Mouse (Mus musculus): Measurements from ENCODE around the gene Vps41. TPM values are rescaled to one million over a fixed set of nuclear protein-coding genes. Genes with fewer than 3 reads are reported as not detected.
A peak's percentile ranks its signal among the peaks of the same experiment; 100 is the strongest.

Vps41 gene
- polyA plus RNA-seq, 1 experiment: 76.9 TPM

DNA sequence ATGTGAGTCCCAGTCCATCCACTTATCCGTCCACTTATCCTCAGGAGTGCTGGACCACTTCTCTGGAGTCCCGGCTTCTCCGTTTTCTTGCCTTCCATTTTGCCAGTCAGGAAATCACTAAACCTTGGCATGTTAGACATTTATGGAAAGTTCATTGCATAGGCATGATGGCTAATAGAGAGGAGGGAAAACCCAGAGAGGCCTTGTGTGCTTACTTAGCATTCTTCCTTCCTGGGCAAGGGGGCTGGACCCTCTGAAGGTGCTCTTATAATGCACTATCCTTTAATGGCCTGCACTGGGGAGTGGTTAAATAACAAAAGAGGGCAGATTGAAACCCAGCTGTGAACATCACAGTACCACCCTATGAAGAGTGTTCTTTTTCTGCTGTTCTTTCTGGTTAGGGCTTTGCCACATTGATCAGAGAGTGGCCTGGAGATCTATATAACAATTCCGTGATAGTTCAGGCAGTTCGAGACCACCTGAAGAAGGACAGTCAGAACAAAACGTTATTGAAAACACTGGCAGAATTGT, 124.7 kb downstream of the Vps41 start:
- DNase-seq (ENCODE audit: low read depth): no peak
- TF ChIP-seq CTCF (IDR thresholded peaks at IDR 0.05; ENCODE audit: borderline replicate concordance, extremely low read depth, insufficient read depth, insufficient read length) (no peak), POLR2A (IDR thresholded peaks at IDR 0.05; ENCODE audit: borderline replicate concordance, extremely low read depth, insufficient read depth, insufficient read length, poor library complexity, severe bottlenecking) (no peak)

DNA sequence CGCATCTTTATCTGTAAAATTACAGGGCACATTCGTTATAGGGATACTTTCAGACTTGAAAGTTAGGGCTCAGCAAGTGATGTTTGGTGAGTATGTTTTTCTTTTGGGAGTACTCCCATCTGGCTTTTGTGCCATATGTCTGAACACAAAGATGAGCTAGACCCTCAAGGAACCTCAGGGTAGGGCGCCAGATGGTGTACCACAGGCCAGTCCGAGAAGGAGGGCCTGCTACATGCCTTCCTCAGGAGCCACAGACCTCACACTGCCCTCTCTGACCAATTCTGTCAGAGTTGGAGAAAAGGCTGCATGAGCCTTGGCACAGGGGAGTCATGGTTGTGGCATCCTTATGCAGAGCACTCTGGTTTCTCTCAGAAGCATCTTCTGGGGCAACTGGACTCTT, 125.5 kb downstream of the Vps41 start:
- no peak for TF ChIP-seq POLR2A (IDR thresholded peaks at IDR 0.05; ENCODE audit: borderline replicate concordance, extremely low read depth, insufficient read depth, insufficient read length, poor library complexity, severe bottlenecking)

DNA sequence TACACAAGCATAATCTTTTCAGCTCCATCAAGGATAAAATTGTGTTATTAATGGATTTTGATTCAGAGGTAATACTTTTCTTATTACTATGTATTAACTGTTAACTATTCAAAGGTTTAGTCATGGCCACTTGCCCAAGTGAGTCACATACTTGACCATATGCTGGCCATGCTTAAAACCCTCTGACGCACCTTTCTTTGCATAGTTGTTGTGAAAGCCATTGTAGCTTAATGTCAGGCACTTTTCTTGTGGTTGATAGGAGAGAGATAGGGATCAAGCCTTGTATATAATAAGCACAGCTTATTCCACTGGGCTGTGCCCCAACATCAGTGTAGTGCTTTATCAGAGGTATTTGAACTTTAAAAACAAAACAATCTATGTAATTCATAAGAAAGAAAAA, 126.5 kb downstream of the Vps41 start:
- DNase-seq (ENCODE audit: low read depth): no peak
- TF ChIP-seq POLR2A (IDR thresholded peaks at IDR 0.05; ENCODE audit: borderline replicate concordance, extremely low read depth, insufficient read depth, insufficient read length, poor library complexity, severe bottlenecking): no peak
- no peak for TF ChIP-seq CTCF (IDR thresholded peaks at IDR 0.05; ENCODE audit: borderline replicate concordance, extremely low read depth, insufficient read depth, insufficient read length)

More for the DNA sequence above, 125.5 kb downstream of the Vps41 start:
- no peak for DNase-seq (ENCODE audit: low read depth)

DNA sequence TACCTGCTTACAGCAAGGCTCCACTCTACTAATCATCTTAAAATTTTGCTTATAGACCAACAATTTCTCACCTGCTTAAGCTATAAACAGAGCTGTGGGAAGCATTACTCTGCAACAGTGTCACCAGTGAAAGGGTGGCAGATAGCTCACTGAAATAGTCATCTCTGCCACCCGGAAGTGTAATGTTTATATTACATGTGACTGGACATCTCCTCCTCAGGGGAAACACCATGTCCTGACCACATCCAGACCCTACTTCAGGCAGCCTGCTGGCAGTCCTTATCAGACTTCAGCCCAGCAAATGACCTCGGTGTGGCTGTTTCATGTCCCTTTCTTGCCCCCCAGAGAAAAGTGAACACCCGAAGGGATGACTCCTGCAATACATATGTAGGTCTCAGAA, 130.3 kb downstream of the Vps41 start:
- DNase-seq (ENCODE audit: low read depth): no peak
- no peak for TF ChIP-seq CTCF (IDR thresholded peaks at IDR 0.05; ENCODE audit: borderline replicate concordance, extremely low read depth, insufficient read depth, insufficient read length)
- no peak for TF ChIP-seq POLR2A (IDR thresholded peaks at IDR 0.05; ENCODE audit: borderline replicate concordance, extremely low read depth, insufficient read depth, insufficient read length, poor library complexity, severe bottlenecking)

DNA sequence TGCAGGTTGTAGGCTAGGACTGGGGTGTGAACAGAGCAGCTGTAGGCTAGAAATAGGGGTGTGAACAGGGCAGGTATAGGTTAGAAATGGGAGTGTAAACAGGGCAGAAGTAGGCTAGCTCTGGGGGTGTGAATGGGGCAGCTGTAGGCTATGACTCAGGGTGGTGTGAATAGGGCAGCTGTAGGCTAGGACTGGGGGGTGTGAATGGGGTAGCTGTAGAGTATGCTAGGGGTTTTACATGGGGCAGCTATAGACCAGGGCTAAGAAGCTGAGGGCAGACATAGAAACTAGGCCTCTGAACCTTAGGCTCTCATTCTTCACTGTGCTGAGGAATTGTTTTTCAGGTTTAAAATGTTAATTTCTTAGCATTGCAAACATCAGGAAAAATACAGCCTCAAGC, 132.5 kb downstream of the Vps41 start:
- TF ChIP-seq CTCF (IDR thresholded peaks at IDR 0.05; ENCODE audit: borderline replicate concordance, extremely low read depth, insufficient read depth, insufficient read length) (no peak), POLR2A (IDR thresholded peaks at IDR 0.05; ENCODE audit: borderline replicate concordance, extremely low read depth, insufficient read depth, insufficient read length, poor library complexity, severe bottlenecking) (no peak)

DNA sequence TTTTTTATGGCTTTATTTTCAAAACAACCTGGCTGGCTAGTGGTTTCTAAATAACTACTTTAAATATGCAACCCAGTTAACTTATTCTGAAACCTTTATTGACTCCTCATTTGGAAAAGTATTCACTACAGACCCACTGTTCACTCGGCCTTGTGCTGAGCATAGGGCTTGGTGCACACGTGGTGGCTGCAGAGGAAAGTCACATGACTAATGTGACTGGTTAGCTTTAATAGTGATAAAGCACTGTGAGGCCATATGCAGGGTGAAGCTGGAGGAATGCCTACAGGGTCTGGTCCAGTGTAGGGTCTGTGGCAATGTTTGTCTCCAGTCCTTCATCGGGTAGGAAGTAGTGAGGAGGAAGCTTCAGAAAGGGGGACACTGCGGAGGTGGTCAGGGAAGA, 134.1 kb downstream of the Vps41 start:
- TF ChIP-seq POLR2A (IDR thresholded peaks at IDR 0.05; ENCODE audit: borderline replicate concordance, extremely low read depth, insufficient read depth, insufficient read length, poor library complexity, severe bottlenecking): no peak
- no peak for TF ChIP-seq CTCF (IDR thresholded peaks at IDR 0.05; ENCODE audit: borderline replicate concordance, extremely low read depth, insufficient read depth, insufficient read length)
- DNase-seq (ENCODE audit: low read depth): no peak

More for the DNA sequence above, 132.5 kb downstream of the Vps41 start:
- DNase-seq (ENCODE audit: low read depth): no peak

DNA sequence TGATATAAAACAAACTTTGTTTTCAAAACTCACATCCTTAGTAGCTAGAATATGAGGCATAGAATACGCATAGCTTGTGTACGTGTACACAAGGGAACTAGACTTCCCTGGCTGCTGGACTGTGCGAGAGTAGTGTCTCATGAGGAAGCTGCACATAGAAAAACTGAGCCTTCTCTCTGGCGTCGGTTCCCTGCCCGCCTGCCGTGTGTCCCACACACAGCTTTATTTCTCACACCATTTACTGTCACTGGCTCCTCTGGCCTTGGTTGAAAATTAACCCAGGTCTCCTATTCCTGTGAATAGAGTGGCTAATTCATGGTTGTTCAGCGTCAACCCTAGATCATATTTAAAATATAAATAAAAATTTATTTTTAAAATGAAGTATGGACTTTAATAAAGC, 135.6 kb downstream of the Vps41 start:
- TF ChIP-seq CTCF (IDR thresholded peaks at IDR 0.05; ENCODE audit: borderline replicate concordance, extremely low read depth, insufficient read depth, insufficient read length) (no peak), POLR2A (IDR thresholded peaks at IDR 0.05; ENCODE audit: borderline replicate concordance, extremely low read depth, insufficient read depth, insufficient read length, poor library complexity, severe bottlenecking) (no peak)
- DNase-seq (ENCODE audit: low read depth): no peak

DNA sequence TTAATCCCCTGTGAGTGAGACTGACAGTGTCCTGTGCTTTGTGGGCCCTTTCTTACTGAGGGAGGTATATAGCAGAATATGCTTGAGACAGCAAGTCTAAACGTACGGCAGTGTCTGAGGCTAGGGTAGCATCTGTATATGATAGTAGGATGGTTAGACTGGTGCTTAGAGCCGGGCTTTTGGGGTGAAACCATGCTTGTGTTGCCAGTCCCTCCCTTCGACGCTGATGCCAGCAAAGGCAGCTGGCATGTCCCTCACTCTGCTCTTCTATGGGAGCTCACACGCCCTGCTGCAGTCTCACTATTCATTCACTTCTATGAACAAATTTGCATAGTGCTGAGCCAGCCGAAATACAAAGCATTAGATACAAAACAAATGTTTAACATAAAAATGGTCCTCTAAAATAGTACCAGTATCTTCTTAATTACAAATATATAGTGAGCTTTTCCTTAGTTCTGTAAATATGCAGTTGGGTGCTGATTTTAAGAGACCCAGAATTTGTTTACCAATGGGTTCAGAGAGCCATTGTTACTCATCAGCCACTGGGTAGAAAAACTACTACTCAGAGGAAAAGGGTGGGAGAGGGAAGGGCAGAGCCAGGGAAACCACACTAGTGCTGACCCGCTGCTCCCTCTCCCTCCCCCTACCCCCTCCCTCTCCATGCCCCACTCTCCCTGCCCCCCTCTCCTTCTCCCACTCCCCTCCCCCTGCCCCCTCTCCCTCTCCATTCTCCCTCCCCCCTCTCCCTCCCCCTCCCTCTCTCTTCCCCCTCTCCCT, 139.1 kb downstream of the Vps41 start:
- TF ChIP-seq CTCF (IDR thresholded peaks at IDR 0.05; ENCODE audit: borderline replicate concordance, extremely low read depth, insufficient read depth, insufficient read length) (no peak), POLR2A (IDR thresholded peaks at IDR 0.05; ENCODE audit: borderline replicate concordance, extremely low read depth, insufficient read depth, insufficient read length, poor library complexity, severe bottlenecking) (no peak)
- DNase-seq (ENCODE audit: low read depth): peak; percentile 93

DNA sequence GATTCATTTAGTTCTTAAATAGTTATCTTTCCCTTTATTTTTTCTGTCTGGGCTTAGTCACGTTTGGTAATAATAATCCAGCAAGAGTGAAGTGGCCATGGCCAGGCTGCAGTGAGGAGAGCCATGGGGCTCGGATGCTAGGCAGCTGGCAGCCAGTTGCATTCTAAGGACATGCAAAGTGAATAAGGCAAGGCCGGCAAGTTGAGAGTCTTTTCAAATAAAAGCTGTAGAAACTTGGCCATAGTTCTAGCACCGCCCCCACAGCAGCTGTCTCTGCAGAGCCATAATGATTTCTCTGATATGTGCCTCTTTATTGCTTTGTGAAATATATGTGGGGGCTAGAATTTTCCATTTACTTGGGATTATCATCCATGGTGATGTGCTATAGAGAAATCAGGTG, 141.1 kb downstream of the Vps41 start:
- TF ChIP-seq CTCF (IDR thresholded peaks at IDR 0.05; ENCODE audit: borderline replicate concordance, extremely low read depth, insufficient read depth, insufficient read length) (no peak), POLR2A (IDR thresholded peaks at IDR 0.05; ENCODE audit: borderline replicate concordance, extremely low read depth, insufficient read depth, insufficient read length, poor library complexity, severe bottlenecking) (no peak)
- peak; percentile 45 for DNase-seq (ENCODE audit: low read depth)

DNA sequence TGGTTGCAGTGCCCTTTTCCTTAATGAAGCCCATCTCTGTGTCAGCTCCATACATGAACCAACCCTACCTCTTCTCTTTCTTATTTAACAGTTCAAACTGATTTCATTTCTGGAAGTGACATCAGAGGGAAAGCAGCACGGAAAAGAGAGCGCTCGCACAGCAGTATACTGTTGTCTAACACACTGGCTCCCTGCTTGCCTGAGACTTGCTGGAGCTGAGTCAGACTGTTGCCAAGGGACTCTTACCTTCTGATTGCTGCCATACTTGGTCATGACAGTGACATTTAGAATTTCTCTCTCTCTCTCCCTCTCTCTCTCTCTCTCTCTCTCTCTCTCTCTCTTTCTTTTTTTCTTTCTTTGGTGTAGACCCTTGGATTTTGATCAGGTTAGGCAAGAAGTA, 142.3 kb downstream of the Vps41 start:
- TF ChIP-seq POLR2A (IDR thresholded peaks at IDR 0.05; ENCODE audit: borderline replicate concordance, extremely low read depth, insufficient read depth, insufficient read length, poor library complexity, severe bottlenecking) (no peak), CTCF (IDR thresholded peaks at IDR 0.05; ENCODE audit: borderline replicate concordance, extremely low read depth, insufficient read depth, insufficient read length) (no peak)
- DNase-seq (ENCODE audit: low read depth): no peak

DNA sequence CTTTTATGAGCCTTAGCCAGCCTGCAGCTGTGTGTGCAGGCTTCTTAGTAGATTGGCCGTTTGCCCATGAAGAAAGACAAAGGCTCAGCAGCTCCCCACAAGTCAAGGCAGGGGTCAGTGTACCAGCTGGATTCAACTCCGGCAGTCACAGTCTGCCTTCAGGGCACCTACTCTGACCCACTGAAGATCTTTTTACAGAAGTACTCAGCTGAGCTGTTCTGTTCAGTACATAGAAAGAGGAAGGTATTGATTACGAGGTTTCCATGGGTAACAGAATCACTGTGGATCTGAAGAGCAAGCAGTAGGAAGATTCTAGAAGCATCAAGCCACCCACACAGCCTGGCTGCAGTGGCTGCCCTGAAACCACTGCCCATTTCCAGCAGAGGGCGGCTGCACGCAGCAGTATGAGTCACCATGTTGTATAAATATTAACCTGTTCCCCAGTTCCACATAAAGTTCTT, 151.0 kb downstream of the Vps41 start:
- peak; percentile 85 for DNase-seq (ENCODE audit: low read depth)
- TF ChIP-seq CTCF (IDR thresholded peaks at IDR 0.05; ENCODE audit: borderline replicate concordance, extremely low read depth, insufficient read depth, insufficient read length) (peak; percentile 55), POLR2A (IDR thresholded peaks at IDR 0.05; ENCODE audit: borderline replicate concordance, extremely low read depth, insufficient read depth, insufficient read length, poor library complexity, severe bottlenecking) (no peak)

DNA sequence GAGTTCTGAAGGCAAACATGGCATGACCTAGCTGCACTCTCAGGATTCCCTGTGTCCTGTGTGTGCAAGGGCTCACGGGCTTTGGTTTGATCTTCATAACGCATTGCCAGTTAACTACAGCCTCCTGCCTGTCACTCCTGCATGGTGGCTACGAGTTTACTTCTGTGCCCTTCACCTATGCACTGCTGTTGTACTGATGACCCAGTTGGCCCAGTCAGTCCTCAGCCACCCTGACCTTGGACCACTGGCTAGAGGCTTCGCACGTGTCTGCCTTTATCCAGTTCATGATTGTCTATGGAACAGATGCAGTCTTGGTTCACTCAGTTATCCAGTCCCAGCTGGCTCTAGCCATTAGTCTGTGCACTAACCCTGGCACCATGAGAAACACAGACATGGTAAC, 151.7 kb downstream of the Vps41 start:
- no peak for DNase-seq (ENCODE audit: low read depth)
- TF ChIP-seq POLR2A (IDR thresholded peaks at IDR 0.05; ENCODE audit: borderline replicate concordance, extremely low read depth, insufficient read depth, insufficient read length, poor library complexity, severe bottlenecking): no peak
- no peak for TF ChIP-seq CTCF (IDR thresholded peaks at IDR 0.05; ENCODE audit: borderline replicate concordance, extremely low read depth, insufficient read depth, insufficient read length)

All from brain, embryonic 14.5 days (tissue).